Mouse (Mus musculus) liver, postnatal 0 days (tissue): ENCODE results near the gene Gnat2.

Experiments used
- CTCF ChIP-seq: sonication (generic); IDR thresholded peaks from 2 replicates; pipeline ENCODE4 v1.5.1; 2016; ENCODE audit warnings: antibody characterized with exemption, low read depth
- EP300 ChIP-seq: IDR thresholded peaks from 2 replicates; pipeline ENCODE4 v1.6.1; 2016; ENCODE audit warnings: antibody characterized with exemption, low read depth, mild to moderate bottlenecking

- TF ChIP-seq CTCF (no peak), EP300 (no peak)
Measured at GRCm38 (mm10) chr3:108094976-108095760, 2.6 kb downstream of the Gnat2 start.
